Mouse (Mus musculus) forebrain, embryonic 14.5 days (tissue): ENCODE results near the gene Olfr730. TPM values are rescaled to one million over a fixed set of nuclear protein-coding genes. Genes with fewer than 3 reads are reported as not detected.

Experiments used
- ATAC-seq: fragments of 200-750 bp; cut with Nextera tagmentation; 2 replicates; pipeline ENCODE4 v1.8.0; 2017; ENCODE audit warnings: mild to moderate bottlenecking, moderate library complexity
- DNase-seq: peaks from one replicate; pipeline ENCODE4 v3.0.0-alpha.2; 2015; ENCODE audit warnings: low spot score
- H3K27ac ChIP-seq: fragments of 300-500 bp; sonication (generic); 2 replicates; pipeline ENCODE4 v1.5.1; 2014; ENCODE audit warnings: low read depth, mild to moderate bottlenecking, control low read depth, low read length, moderate library complexity
- H3K27me3 ChIP-seq: fragments of 300-500 bp; sonication (generic); replicated peaks from 2 replicates; pipeline ENCODE4 v1.6.1; 2014; ENCODE audit warnings: low read length, control low read depth, mixed read lengths; ENCODE audit not compliant: control insufficient read depth, insufficient read depth
- H3K36me3 ChIP-seq: fragments of 300-500 bp; sonication (generic); 2 replicates; pipeline ENCODE4 v1.6.1; 2014; ENCODE audit warnings: low read length, control low read depth; ENCODE audit not compliant: control insufficient read depth, insufficient read depth
- H3K4me1 ChIP-seq: fragments of 300-500 bp; sonication (generic); 2 replicates; pipeline ENCODE4 v1.6.1; 2014; ENCODE audit warnings: antibody characterized with exemption, low read length, control low read depth; ENCODE audit not compliant: control insufficient read depth, insufficient read depth
- H3K4me2 ChIP-seq: fragments of 300-500 bp; sonication (generic); 2 replicates; pipeline ENCODE4 v1.6.1; 2014; ENCODE audit warnings: mild to moderate bottlenecking, control low read depth, low read length
- H3K4me3 ChIP-seq: fragments of 300-500 bp; sonication (generic); 2 replicates; pipeline ENCODE4 v1.5.1; 2014; ENCODE audit warnings: low read depth, low read length, control low read depth
- H3K9ac ChIP-seq: fragments of 300-500 bp; sonication (generic); 2 replicates; pipeline ENCODE4 v1.6.1; 2014; ENCODE audit warnings: mild to moderate bottlenecking, low read length, control low read depth, moderate library complexity
- H3K9me3 ChIP-seq: fragments of 300-500 bp; sonication (generic); replicated peaks from 2 replicates; pipeline ENCODE4 v1.6.1; 2016; ENCODE audit warnings: low read length, control low read depth, mixed read lengths; ENCODE audit not compliant: control insufficient read depth
- WGBS: fragments of 180-500 bp; shearing (Covaris S2); extraction: QIAGEN DNeasy Blood & Tissue Kit; methylation state at CpG from one replicate; pipeline ENCODE4 v1.1.7; 2014; 5-methylcytosine and 5-hydroxymethylcytosine counted together
- polyA plus RNA-seq: library from polyadenylated mRNA; unstranded; fragments of >200 nt; fragmentation: Nextera tagmentation; extraction: Ambion mirVana; gene quantifications from 2 replicates; pipeline ENCODE4 v1.2.1, GENCODE M21; 2014

Gene Olfr730
- polyA plus RNA-seq, result not detected in 2 replicates

- Histone ChIP-seq H3K4me1 (no peaks in the 10 kb centered on the region), H3K9ac (no peak within 1 kb of the TSS), H3K4me3 (no peak within 1 kb of the TSS), H3K27me3 (no peaks in the 10 kb centered on the region), H3K4me2 (no peak within 1 kb of the TSS), H3K27ac (no peak within 1 kb of the TSS), H3K36me3 (no peaks in the 10 kb centered on the region), H3K9me3 (no peaks in the 10 kb centered on the region)
- no peak for DNase-seq
- no peak for ATAC-seq
- 44% methylated on average over 1 of the region's 1 CpGs for WGBS
These were observed at the start of gene Olfr730 for GRCm38 (mm10) chr14:50188098-50188497. Olfr730 (minus strand) TSS chr14:50188198.

- no peaks in the 10 kb centered on the region for H3K36me3 ChIP-seq
- no peak within 1 kb of the TSS for H3K27ac ChIP-seq
- H3K27me3 ChIP-seq, result no peaks in the 10 kb centered on the region
- DNase-seq, result no peak
- no peaks in the 10 kb centered on the region for H3K9me3 ChIP-seq
- no peak within 1 kb of the TSS for H3K9ac ChIP-seq
- no peak within 1 kb of the TSS for H3K4me2 ChIP-seq
- no peak for ATAC-seq
- H3K4me1 ChIP-seq, result no peaks in the 10 kb centered on the region
- no peak within 1 kb of the TSS for H3K4me3 ChIP-seq
These were observed 35.2 kb downstream of the Olfr730 start, which contains the start of gene Olfr729 for GRCm38 (mm10) chr14:50152810-50153209. Olfr729 (minus strand) TSS chr14:50152910.

- 94% methylated on average over 5 of the region's 5 CpGs for WGBS
- no peak within 1 kb of the TSS for H3K9ac ChIP-seq
- H3K36me3 ChIP-seq, result no peaks in the 10 kb centered on the region
- no peaks in the 10 kb centered on the region for H3K9me3 ChIP-seq
- ATAC-seq (no peak), DNase-seq (no peak)
- no peak within 1 kb of the TSS for H3K4me2 ChIP-seq
- H3K4me1 ChIP-seq, result no peaks in the 10 kb centered on the region
- no peak within 1 kb of the TSS for H3K4me3 ChIP-seq
- H3K27me3 ChIP-seq, result no peaks in the 10 kb centered on the region
- H3K27ac ChIP-seq, result no peak within 1 kb of the TSS
These were observed 45.4 kb downstream of the Olfr730 start, which contains the start of gene Olfr728 for GRCm38 (mm10) chr14:50142580-50142979. Olfr728 (minus strand) TSS chr14:50142680.

Other genes starting within 250 kb of the Olfr730 start
- not detected in 2 replicates for gene Olfr724, start 224.9 kb downstream of the Olfr730 start, polyA plus RNA-seq
- gene Olfr725, start 147.8 kb downstream of the Olfr730 start, polyA plus RNA-seq, result not detected in 2 replicates
- gene Olfr726, start 97.2 kb downstream of the Olfr730 start, polyA plus RNA-seq, result not detected in 2 replicates
- not detected in 2 replicates for gene Olfr727, start 65.0 kb downstream of the Olfr730 start, polyA plus RNA-seq
- not detected in 2 replicates for gene Olfr728, start 45.5 kb downstream of the Olfr730 start, polyA plus RNA-seq
- not detected in 2 replicates for gene Olfr729, start 35.3 kb downstream of the Olfr730 start, polyA plus RNA-seq
- not detected in 2 replicates for gene Olfr731, start 53.7 kb upstream of the Olfr730 start, polyA plus RNA-seq
- gene Olfr732, start 96.0 kb upstream of the Olfr730 start, polyA plus RNA-seq, result not detected in 2 replicates
- not detected in 2 replicates for gene Olfr733, start 113.3 kb upstream of the Olfr730 start, polyA plus RNA-seq
- gene Olfr734, start 138.6 kb upstream of the Olfr730 start, polyA plus RNA-seq, result not detected in 2 replicates
- gene Olfr735, start 160.7 kb upstream of the Olfr730 start, polyA plus RNA-seq, result not detected in 2 replicates
- gene Tlr11, start 169.7 kb upstream of the Olfr730 start, polyA plus RNA-seq, result not detected in 2 replicates
- gene Olfr736, start 193.0 kb upstream of the Olfr730 start, polyA plus RNA-seq, result not detected in 2 replicates
- not detected in 2 replicates for gene Olfr738, start 219.4 kb upstream of the Olfr730 start, polyA plus RNA-seq
- not detected in 2 replicates for gene Olfr739, start 230.4 kb upstream of the Olfr730 start, polyA plus RNA-seq